Mouse (Mus musculus): ENCODE measurements around the gene 9930104L06Rik.
A peak's percentile ranks its signal among the peaks of the same experiment; 100 is the strongest.

9930104L06Rik gene

GRCm38 (mm10) chr4:124960940-124961339 lies 24.1 kb downstream of the 9930104L06Rik start:
- DNase-seq (ENCODE audit: low spot score), result no peak

DNA sequence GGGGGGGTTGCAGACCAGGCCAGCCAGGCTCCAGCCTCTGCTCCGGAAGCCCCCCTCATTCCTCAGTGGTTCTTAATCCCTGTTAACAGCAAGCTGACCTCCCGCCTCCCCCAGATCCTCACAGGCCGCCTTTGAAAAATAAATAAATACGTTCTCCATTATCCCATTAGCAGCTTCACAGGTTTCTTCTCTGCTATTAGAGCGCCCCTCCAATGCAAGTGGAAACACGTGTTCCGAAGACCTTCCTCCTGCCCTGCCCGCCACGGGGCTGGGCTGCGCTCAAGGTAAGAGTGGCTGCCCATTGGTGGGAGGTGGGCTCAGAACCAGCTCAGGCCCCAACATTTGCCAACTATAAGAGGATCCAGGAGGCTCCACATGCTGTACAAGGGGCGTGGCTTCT lies 25.7 kb downstream of the 9930104L06Rik start:
- no peak for DNase-seq (ENCODE audit: low spot score)

GRCm38 (mm10) chr4:124964912-124965599 lies 28.2 kb downstream of the 9930104L06Rik start:
- no peak for DNase-seq (ENCODE audit: low spot score)

DNA sequence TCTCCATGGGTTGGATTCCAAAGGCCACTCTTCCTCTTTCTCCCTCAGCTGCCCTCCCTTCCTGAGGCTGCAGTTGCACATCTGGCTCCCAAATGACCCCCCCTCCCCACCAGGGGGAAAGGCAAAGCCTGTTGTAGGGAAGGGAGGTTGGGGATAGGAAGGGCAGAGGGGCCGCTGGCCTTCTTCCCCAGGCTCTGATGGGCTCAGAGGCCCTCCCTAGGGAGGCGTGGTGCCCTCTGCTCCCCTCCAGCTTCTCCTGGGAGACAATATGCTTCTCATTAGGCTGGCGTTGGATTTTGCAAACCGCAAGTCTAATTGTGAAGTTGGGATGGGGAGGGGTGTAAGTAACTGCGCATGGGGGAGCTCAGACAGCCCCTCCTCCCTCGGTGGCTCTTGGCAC lies 31.9 kb downstream of the 9930104L06Rik start:
- DNase-seq (ENCODE audit: low spot score), result no peak

GRCm38 (mm10) chr4:124969219-124969848 lies 32.5 kb downstream of the 9930104L06Rik start:
- no peak for DNase-seq (ENCODE audit: low spot score)

- DNase-seq (ENCODE audit: low spot score), result no peak
Measured at GRCm38 (mm10) chr4:124970194-124970593, 33.3 kb downstream of the 9930104L06Rik start.

- no peak for DNase-seq (ENCODE audit: low spot score)
Measured at GRCm38 (mm10) chr4:124970677-124971076, 33.8 kb downstream of the 9930104L06Rik start.

- DNase-seq (ENCODE audit: low spot score), result no peak
Measured at GRCm38 (mm10) chr4:124971094-124971493, 34.2 kb downstream of the 9930104L06Rik start.

DNA sequence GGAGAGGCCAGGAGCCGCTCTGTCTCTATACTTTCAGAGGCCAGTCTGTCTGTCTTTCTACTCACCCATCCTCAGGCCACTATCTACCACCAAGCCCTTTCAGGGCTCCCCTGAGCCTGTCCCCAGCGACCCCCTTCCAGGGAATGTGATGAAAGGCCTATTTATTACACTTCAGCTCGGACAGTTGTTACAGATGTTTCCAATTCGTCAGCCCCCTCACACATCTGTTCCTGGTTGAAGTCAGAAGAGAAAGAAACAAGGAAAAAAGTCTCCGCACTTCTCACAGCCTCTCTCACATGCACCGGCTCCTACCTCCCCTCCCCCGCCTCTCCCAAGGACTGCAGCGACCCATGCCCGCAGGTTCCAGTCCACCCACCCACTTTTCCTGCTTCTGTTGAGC lies 35.5 kb downstream of the 9930104L06Rik start:
- DNase-seq (ENCODE audit: low spot score), result no peak

DNA sequence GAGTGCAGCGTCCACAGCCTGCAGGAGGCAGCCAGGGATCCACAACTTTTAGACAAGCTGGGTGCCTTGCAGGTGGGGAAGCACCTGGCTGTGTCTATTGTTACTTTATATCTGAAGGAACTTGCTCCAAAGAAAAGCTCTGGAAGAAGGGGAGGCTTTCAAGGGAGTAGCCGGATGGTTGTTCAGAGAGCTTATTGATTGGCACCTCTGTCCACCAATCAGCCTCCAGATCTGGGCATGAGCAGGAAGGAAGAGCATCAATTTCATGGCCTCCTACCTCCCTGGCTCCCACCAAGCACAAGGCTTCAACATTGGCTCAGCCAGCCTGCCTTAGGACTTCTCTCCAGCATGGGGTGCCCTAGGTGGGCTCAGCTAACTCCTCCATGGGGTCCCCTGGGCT lies 36.4 kb downstream of the 9930104L06Rik start:
- DNase-seq (ENCODE audit: low spot score), result peak; percentile 33

DNA sequence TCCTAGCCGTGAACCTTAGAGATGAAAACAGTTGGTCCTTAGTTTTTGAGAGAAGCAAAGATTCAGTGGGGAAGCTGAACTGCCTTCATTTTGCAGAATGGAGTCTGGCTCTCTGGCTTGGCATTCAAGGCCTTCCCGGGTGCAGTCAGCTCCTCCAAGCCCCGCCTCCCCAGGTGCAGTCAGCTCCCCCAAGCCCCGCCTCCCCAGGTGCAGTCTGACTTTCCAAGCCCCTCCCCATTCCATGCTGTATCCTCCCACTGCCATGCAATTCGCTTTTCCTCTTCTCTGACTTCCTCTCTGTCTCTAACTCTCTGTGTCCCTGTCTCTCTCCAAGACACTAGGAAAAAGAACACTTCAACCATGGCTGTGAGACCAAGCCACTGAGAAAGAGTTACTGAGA lies 41.4 kb downstream of the 9930104L06Rik start:
- no peak for DNase-seq (ENCODE audit: low spot score)

DNA sequence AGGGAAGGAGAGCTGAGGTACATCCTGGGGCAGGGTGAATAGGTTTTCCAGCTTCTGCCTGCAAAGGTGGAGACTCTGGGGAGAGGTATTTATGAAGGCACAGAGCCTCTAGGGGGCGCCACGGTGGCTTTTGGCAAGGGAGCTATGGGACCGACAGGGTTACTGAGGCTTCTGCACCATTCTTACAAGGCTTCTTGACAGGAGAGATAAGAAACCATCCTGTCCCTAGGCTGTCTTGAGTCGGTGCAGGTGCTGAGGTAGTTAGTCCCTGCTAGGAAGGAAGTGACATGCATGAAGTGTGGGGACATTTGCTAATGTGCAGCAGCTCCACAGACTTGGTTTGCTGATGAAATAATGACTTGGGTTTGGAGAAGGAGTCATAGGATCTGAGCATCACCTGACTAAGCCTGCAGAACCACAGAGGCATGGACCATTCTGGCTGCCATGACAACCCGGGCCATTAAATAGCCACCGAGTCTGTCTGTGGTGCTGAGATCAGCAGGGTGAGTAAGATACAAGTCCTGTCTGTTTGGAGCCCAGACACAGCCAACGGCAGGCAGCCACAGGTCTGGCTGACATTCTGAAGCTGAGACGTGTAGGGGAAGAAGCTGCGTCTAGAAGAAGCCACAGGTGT lies 47.2 kb downstream of the 9930104L06Rik start:
- DNase-seq (ENCODE audit: low spot score), result no peak

DNA sequence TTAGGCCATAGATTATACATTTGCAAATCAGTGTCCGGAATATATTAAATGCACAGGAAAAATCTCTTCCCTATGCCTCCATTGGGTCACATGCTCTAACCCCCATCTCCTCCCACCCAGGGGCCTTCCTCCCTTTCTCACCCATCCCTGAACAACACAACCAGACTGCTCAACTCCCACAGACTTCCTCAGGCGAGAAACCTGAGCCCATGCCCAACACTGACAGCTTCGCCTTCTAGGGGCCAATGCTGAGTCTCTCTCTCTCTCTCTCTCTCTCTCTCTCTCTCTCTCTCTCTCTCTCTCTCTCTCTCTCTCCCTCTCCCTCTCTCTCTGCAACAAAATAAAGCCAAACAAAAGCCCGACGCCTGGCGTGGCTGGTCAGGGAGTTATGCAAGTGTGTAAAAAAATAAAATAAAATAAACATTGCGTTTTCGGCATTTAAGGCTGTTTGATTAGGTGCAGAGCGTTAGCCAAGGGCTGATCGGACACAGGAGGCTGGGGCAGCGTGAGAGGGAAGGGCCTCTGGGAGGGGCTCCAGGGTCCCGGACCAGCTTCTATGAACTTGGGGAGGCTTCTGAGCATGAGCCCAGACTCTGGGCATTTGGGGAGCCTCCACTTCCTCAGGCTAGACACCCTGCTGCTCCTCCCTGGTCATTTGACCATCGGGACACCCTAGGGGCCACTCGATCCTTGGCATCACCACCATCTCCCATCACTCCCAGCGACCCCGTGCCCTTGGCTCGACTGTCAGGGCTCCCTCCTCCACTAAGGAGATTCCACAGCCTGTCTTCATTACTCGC lies 48.2 kb downstream of the 9930104L06Rik start:
- DNase-seq (ENCODE audit: low spot score), result no peak

GRCm38 (mm10) chr4:124985671-124986602 lies 49.1 kb downstream of the 9930104L06Rik start, which contains the start of gene Rspo1:
TSS of gene Rspo1 (plus strand) at chr4:124986430.
- DNase-seq (ENCODE audit: low spot score), result no peak

GRCm38 (mm10) chr4:124986739-124987710 lies 50.2 kb downstream of the 9930104L06Rik start:
- no peak for DNase-seq (ENCODE audit: low spot score)

GRCm38 (mm10) chr4:124987711-124988097 lies 50.9 kb downstream of the 9930104L06Rik start:
- no peak for DNase-seq (ENCODE audit: low spot score)

DNA sequence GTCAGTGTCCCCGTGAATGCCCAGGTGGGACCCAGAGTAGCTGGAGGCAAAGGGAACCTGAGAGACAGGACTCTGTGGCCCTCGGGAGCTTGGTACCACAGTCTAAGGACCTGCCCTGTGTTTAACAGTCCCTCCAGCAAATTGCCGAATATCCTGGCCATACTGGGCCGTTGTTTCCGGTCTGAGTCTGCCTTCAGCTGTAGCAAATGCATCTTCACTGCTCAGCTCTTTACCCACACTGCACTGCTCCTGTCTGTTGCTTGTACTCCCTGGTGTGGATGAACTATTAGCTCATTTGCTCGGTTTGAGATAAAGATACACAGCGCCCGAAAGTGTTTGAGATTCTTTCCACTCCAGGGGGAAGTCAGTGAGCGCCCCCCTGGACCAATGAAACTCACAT lies 51.5 kb downstream of the 9930104L06Rik start:
- DNase-seq (ENCODE audit: low spot score), result no peak

DNA sequence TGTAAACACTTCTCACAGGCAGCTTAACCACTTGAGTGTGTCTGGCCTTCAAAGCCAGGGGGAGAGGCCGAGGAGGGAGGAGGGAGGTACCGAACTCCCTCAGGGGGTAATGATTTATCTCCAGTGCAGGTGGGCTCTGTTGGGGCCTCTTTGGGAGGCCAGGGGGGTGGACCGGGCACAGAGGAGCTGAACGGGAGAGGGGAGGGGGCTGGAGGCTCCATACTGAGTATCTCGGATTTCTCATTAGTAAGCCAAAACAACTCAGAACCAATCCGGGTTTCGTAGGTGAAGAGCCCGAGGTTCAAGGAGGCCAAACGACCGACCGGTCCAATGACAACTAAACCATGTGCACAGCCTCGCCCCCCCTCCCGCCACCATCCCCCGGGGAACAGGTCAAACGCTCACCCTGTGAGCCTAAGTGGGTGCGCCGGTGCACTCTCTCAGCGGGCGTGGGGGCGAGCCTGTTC lies 53.0 kb downstream of the 9930104L06Rik start:
- DNase-seq (ENCODE audit: low spot score), result no peak

DNA sequence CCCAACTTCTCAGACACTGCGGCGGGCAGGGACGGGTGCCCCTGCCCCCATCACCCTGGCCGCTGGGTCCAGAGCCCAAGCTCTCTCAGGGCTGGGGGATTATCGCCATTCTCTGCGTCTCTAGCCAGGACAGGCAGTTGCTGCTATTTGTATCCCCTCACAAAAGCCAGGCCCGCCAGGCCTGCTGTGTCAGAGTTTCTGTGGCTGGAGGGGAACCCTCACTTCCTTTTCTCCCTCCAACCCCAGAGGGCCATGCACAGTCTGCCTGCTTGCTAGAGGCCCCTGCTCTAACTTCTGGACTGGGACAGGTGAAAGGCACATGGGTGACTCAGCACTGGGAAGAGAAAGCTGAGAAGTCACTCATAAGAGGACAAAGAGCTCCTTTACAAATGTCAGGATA lies 53.5 kb downstream of the 9930104L06Rik start:
- no peak for DNase-seq (ENCODE audit: low spot score)

Measured in adipocyte (in vitro differentiated cells).